Mouse (Mus musculus): ENCODE results near the gene Gm17631.
"Not testable (repeated sequence)": the region's sequence is repeated elsewhere in the genome, so short reads cannot be mapped to it uniquely, and the experiment has no call there.

The Gm17631 gene

DNA sequence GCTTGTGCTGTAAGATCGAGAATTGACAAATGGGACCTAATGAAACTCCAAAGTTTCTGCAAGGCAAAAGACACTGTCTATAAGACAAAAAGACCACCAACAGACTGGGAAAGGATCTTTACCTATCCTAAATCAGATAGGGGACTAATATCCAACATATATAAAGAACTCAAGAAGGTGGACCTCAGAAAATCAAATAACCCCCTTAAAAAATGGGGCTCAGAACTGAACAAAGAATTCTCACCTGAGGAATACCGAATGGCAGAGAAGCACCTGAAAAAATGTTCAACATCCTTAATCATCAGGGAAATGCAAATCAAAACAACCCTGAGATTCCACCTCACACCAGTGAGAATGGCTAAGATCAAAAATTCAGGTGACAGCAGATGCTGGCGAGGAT is at the start of gene Gm17631:
Gm17631 (plus strand) TSS at position 301 of the 400 bp plus-strand sequence.
- DNase-seq (ENCODE audit: low read depth, low spot score), result not testable (repeated sequence)

DNA sequence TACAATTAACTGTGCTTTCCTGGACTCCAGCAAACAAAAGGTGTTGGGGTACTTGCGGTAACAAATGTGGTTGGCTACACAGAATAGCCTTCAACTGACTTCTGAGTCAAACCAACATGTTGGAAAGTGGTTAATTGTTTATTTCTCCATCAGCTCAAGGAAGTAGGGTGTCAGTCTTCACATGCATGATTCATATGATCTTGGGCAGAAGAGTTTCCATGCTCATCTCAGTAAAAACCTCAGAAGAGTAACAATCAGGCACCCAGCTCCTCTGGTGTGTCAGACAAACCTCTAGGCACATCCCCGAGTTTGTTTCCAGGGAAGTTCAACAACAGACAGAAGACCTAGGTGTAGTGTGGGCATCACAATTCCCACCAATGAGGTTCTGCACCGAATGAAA is 44.7 kb upstream of the Gm17631 start:
- DNase-seq (ENCODE audit: low read depth, low spot score), result no peak

DNA sequence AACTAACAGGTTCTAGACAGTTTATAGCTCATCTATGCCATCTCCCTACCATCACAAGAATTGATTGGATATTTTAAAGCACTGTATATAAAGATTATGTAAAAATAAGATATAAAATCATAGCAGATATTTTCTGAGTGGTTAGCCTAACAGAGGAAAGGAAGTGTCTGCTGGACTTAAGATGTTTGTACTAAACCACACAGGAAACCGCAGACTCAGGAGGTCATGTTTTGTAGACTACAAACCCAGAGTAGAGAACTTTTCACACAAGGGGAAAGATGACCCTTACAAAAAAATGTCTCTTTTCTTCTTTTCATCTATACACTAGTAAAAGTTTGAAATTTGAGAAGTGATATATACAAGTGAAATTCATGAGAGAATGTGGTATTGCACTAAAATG is 38.4 kb upstream of the Gm17631 start:
- peak; percentile 13 for DNase-seq (ENCODE audit: low read depth, low spot score)

DNA sequence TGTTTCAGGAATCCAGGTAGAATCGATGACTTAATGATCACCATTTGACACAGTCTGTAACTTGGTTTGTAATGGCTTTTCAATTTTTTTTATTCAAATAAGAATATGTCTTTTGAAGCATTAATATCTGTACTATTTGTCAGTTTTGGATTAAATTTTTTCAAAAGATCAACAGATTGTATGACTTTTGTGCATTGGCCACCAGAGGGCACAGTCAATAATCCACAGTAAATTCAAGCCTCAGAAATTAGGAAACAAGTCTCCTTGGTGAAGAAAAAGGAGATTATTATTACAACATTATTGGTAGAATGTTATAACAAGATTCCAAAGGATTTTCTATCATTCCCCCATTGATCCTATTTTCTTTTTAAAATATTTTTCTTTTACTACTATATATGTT is 36.9 kb upstream of the Gm17631 start:
- peak; percentile 38 for DNase-seq (ENCODE audit: low read depth, low spot score)

DNA sequence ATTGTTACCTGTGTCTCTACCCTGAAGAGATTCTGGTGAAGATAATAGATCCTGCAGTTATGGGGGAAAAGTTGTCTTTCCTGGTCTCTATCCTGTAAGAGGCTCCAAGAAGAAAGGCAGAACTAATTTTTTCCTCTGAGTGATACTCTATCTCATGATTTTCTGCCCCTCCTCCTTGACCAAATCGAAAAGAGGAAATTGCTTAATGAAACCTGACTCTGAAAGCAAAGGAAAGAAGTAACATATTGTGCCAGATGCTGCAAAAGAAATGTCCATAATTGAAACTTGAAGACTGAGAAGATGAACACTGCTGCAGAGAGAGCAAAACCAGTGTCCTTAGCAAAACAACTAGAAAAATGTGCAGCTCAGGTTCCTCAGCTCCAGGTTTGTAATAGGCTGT is 14.1 kb downstream of the Gm17631 start, which contains the start of gene Klra17:
Klra17 (minus strand) TSS at position 124 of the 400 bp plus-strand sequence.
- DNase-seq (ENCODE audit: low read depth, low spot score), result no peak

DNA sequence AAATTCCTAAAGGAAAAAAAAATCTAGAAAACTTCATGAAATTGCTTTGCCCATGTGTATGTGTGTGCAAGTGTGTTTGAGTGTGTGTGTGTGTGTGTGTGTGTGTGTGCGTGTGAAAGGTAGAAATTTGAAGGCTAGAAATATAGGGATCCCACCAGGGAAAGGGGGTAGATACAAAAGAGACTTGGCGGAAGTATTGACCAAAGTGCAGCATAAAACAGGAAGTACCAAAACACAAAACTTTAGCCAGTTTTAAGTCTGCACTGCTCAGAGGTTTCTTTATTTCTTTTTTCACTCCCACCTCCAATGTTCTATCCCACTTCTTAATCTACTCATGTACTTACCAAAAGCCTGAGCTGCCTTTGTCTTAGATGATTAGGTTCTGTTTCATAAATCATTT is 20.1 kb downstream of the Gm17631 start:
- no peak for DNase-seq (ENCODE audit: low read depth, low spot score)

All from 3T3-L1 (cell line).